Mouse (Mus musculus): ENCODE results near the gene Setd5. TPM values are rescaled to one million over a fixed set of nuclear protein-coding genes. Genes with fewer than 3 reads are reported as not detected.
A peak's percentile ranks its signal among the peaks of the same experiment; 100 is the strongest.

The Setd5 gene
- 10 to 100 TPM; 72.0 to 96.9 TPM for total RNA-seq (2021)
- 22.8 and 24.3 TPM in 2 replicates for polyA plus RNA-seq (2012; rRNA removed)
- long read RNA-seq, transcript Setd5-209 (3 exons, 2,180 nt): major isoform, 5 of 7 reads
- long read RNA-seq, partial matches to known transcripts: 0 of 7 reads
- long read RNA-seq, other reads (novel, unspliced or antisense): 2 of 7 reads

- DNase-seq: peak; percentile 99
Measured at GRCm38 (mm10) chr6:113076686-113077516, at the start of gene Setd5. TSS of gene Setd5 (plus strand) at chr6:113077365.

- DNase-seq: no peak
Measured at GRCm38 (mm10) chr6:113027446-113027845, 49.7 kb upstream of the Setd5 start.

DNA sequence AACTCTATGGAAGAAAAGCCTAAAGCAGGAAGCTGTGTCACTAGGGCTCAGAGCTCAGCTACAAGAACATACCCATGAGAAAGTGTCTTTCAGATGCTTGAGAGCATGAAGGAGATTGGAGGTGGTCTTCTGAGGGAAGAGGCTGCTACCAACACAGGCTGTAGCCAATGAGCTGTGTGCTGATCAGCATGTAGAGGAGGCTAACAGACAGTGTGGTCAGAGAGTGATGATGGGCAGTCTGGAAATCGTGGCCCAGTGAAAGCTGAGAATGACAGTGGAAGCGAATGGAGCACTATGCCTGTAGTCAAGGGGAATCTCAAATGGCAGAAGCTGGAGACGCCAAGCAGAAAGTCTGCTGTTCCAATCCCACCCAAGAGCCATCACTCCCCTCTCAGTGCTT lies 48.2 kb upstream of the Setd5 start:
- DNase-seq: no peak

DNA sequence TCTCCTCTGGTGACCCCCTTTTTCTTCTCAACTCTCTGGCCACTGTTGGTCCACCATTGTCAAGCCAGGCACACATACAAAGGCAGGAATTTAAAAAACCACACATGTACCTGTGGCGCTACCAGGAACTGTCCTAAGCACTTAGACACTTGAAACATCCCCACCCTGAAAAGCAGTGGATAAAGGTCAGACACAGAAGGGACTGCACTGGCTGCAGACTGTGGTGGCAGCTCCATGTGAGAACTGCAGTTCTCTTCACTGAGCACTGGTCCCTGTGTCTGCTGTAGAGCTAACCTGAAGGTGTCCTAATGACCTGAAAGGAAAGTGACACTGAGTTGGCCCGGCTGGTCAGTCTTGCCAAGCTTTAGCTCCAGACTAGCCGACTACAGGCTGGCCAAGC lies 46.6 kb upstream of the Setd5 start:
- no peak for DNase-seq

DNA sequence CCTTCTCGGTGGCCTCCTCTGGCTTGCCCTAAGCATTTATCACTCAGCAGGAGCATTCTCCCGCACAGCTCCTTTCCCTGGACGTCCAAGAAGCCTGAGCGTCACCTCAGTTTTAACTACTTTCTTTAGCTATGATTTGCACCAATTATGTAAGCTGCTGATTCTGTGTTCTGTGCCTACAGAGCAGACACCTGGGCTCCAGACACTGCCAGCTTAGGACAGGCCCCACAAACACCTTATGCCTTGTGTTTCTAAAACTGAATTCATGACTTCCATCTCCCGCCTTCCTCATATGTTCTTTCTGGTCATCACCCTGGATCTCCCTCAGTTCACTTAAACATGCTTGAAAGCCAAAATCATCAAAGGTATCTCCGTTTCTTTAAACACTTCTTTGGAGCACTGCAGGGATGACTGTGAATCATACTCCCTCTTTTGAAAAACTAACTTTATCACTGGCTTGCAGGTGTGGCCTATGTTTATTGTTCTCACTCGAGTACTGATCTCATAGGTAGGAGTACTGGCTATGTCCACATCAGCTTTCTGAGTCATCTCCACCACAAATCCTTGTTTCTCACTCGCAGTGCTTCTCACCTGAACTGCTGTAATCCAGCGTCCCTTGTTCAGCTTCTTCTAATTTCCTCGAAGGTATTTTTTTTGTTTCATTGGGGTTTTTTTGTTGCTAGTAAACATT lies 46.0 kb upstream of the Setd5 start:
- DNase-seq: no peak

DNA sequence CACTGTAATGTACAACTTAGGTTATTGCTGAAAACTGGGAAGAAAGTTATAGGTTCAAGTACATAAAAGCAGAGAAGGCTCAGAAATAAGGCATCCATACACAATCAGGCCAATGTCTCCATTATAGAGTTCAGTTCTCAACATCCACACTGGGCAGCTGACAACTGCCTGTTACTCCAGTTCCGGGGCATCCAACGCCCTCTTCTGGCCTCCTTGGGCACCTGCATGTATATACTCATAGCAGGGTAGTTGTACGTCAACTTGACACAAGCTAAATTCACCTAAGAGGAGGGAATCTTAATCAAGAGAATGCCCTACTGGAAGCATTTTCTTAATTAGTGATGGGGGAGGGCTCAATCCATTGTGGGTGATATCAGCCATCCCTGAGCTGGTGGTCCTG lies 45.0 kb upstream of the Setd5 start:
- DNase-seq: no peak

DNA sequence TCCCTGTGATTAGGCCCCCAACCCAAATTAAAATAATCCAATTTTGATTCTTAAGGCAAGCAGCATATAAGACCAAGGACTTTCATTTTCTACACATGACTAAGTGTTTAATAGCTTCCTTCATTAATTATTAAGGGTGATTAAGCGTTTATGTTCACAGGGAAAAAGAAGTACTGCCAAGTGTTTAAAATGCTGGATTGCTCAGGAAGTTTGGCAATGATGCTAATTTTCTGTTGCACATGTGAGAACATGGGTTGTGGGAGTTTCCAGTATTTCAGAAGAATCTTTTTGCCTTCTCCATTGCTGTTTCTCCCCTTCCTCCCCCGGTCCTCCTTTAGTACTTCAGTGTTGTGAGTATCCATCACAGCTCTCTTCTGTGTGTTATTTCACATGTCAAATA lies 44.0 kb upstream of the Setd5 start:
- no peak for DNase-seq

DNA sequence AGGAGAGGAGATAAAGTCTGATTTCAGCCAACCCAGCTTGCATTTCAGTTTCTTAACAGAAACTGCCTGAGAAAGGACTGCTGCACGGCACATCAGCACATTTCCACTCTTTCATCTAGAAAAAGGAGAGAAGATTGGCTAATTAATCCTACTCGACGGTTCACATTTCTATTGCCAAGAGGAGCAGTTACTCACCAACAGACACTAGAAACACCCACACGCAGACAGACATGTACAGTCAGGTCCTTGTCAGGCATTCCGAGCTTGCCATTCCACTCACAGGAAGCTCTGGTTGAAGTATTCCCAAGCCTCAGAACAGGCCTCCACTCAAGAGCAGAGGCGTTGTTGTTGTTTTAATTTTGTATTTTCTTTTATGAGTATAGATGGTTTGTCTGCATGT lies 42.7 kb upstream of the Setd5 start:
- no peak for DNase-seq

DNA sequence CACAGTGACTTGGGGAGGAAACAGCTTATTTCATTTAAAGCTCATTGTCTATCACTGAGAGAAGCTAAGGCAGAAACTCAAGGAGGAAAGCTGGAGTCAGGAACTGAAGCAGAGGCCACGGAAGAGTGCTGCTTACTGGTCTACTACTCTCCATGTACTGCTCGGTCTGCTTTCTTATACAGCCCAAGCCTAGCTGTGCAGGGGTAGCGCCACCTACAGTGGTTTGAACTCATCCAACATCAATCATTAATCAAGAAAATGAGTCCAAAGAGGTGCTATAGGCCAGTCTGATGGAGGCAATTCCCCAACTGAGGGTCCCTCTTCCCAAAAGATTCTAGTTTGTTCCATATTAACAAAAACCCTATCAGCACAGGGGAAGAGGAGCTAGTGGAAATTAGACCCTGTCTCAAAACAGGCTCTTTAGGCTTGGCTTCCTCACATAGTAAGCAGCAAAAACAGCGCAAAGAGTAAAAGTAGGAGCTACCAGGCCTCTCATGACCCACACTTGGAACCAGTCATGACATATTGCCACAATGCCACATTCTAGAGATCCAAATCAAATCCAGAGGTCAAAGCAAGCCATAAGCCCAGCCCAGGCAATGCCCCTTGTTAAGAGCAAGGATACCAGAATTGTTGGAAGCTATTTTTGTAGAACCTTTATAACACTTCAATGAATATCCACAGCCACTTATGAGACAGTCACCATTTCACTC lies 40.5 kb upstream of the Setd5 start:
- DNase-seq: no peak

DNA sequence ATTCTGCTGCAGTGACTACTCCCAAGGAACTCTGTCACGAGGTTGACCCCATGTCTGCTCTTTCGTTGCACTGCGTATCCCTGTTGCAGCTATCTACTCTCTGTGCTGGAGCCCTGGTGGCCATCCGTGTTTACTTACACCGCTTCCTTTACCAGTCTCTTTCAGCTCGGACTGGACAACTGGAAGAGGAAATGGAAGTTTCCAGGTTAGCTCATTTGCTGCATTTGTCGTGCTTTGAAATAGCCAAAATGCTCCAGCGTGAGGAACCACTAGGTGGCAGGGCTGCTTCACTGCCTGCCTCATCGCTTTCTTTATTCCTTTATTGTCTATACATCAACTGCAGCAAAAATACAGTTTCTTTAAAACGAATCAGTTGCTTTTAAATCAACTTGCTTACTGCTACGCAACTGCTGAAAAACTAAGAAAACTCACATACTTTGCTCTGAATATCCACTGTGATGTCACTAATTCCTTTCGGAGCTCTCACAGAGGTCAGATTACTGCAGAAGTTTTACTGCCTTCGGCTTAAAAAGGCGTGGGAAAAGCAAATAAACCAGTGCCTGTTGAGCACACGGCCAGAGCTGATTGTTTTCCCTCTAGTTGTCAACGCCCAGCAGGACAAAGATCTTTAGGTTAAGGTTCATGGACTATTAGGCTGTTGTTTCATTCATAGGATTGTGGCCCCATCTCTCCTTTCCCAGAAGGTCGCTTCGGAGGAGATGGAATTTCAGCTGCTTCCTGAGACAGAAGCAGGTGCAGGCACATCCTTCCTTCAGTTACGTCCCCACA lies 39.0 kb upstream of the Setd5 start:
- peak; percentile 66 for DNase-seq

DNA sequence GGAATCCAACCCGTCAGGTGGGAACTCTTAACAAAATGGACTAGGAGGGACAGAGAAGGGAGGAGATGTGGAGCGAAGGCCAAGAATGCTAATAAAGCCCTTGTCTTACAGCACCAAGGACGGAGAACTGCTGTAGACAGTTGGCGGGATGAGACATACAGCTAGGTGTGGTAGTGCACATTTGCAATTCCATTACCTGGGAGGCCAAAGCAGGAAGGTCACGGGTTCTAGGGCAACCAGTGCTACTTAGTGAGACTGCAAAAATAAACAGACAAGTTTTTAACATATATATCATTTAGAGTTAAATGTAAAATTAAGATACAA lies 38.5 kb upstream of the Setd5 start:
- no peak for DNase-seq

DNA sequence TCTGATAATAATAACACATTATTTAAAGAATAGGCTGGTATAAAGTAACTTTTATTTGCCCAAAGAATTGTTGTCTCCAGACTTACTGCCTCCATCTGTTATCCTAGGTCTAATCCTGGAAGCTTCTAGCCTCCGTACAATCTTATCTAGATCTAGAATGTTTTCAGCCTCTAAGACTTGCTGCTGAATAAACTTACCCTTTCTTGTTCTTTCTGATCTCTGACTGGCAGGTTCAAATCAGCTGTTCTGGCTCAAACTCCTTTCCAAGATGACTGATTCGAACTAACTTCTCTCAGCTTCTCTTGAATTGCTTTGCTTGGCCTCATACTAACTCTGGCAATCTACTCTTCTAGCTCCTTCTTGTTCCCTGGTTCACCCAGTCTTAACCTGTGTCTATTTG lies 36.8 kb upstream of the Setd5 start:
- DNase-seq: no peak

GRCm38 (mm10) chr6:113041215-113041990 lies 35.8 kb upstream of the Setd5 start:
- no peak for DNase-seq

DNA sequence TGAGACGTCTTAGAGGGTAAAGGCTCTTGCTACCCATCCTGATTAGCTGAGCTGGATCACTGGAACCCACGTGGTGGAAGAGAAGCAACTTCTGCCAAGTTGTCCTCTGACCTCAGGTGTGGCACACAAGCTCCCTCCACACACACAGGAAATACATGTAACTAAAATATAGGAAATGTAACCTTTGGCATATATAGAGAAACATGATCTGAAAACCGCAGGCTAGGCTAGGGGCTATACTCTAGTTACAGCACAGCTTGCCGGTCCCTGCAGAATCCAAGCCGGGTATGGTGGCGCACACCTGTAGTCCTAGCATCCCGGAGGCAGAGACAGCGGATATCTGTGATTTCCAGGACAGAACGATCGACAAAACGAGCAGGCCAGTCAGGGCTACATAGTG lies 31.6 kb upstream of the Setd5 start:
- DNase-seq: no peak

- DNase-seq: peak; percentile 99
Measured at GRCm38 (mm10) chr6:113046041-113046975, 30.9 kb upstream of the Setd5 start, which contains the start of gene Thumpd3. TSS of gene Thumpd3 (plus strand) at chr6:113046225.

GRCm38 (mm10) chr6:113047016-113047746 lies 30.0 kb upstream of the Setd5 start:
- no peak for DNase-seq

- DNase-seq: no peak
Measured at GRCm38 (mm10) chr6:113048371-113048770, 28.8 kb upstream of the Setd5 start.

GRCm38 (mm10) chr6:113049159-113049558 lies 28.0 kb upstream of the Setd5 start:
- no peak for DNase-seq

DNA sequence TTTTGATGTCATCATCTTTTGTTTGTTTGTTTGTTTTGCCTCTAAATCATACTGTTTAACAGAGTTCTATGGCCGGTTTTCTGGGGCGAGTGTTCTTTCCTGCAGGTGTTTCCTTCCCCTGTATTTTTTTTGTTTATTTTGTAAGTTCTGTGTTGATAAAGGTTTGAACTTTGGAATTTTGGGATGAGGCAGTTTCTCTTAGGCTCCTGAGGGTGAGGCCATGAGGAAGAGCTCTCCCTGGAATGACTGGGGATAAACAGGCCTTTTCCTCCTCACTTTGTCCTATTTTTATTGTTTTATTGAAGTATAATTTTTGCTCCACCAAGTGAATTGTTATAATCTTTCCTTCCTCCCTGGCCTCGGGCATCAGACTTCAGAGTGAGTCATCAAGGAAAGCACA lies 24.2 kb upstream of the Setd5 start:
- no peak for DNase-seq

Measured in adrenal gland, adult 2 months (tissue).